Mouse (Mus musculus) C2C12 (cell line): ENCODE measurements around the gene Rhag. TPM values are rescaled to one million over a fixed set of nuclear protein-coding genes. Genes with fewer than 3 reads are reported as not detected.
A peak's percentile ranks its signal among the peaks of the same experiment; 100 is the strongest.

ENCODE experiments used
- H3K27me3 ChIP-seq: one replicate; pipeline ENCODE4 v1.6.1; 2011; ENCODE audit not compliant: control insufficient read depth, insufficient read depth, insufficient read length
- H3K36me3 ChIP-seq: one replicate; pipeline ENCODE4 v1.6.1; 2011; ENCODE audit not compliant: control insufficient read depth, insufficient read depth
- H3K4me3 ChIP-seq: one replicate; pipeline ENCODE4 v1.5.1; 2011; ENCODE audit warnings: mild to moderate bottlenecking, control low read depth; ENCODE audit not compliant: poor library complexity, insufficient read depth, severe bottlenecking
- H3K79me2 ChIP-seq: one replicate; pipeline ENCODE4 v1.6.1; 2011; ENCODE audit not compliant: control insufficient read depth, insufficient read depth
- H3K79me3 ChIP-seq: one replicate; pipeline ENCODE4 v1.6.1; 2011; ENCODE audit warnings: low read depth, control low read depth
- H3ac ChIP-seq: one replicate; pipeline ENCODE3; 2011; ENCODE audit warnings: low read depth; ENCODE audit not compliant: control insufficient read depth, insufficient read length
- CEBPB ChIP-seq: IDR thresholded peaks from one replicate; pipeline ENCODE4 v1.6.1; 2011; ENCODE audit warnings: low read depth, mild to moderate bottlenecking, control low read depth, moderate library complexity
- CTCF ChIP-seq: IDR thresholded peaks from one replicate; pipeline ENCODE4 v1.5.1; 2011; ENCODE audit not compliant: control insufficient read depth, insufficient read depth, insufficient read length
- FOSL1 ChIP-seq: IDR thresholded peaks from one replicate; pipeline ENCODE4 v1.8.0; 2011; ENCODE audit warnings: mild to moderate bottlenecking, low read length; ENCODE audit not compliant: poor library complexity, insufficient read depth, severe bottlenecking
- MAX ChIP-seq: IDR thresholded peaks from one replicate; pipeline ENCODE4 v1.6.1; 2011; ENCODE audit warnings: mild to moderate bottlenecking, control low read depth
- MYOD1 ChIP-seq: IDR thresholded peaks from one replicate; pipeline ENCODE4 v1.6.1; 2011; ENCODE audit warnings: low read depth; ENCODE audit not compliant: control insufficient read depth, insufficient read length
- MYOG ChIP-seq: IDR thresholded peaks from one replicate; pipeline ENCODE4 v1.6.1; 2011; ENCODE audit not compliant: control insufficient read depth, insufficient read length; ENCODE audit errors: extremely low read depth
- USF1 ChIP-seq: IDR thresholded peaks from one replicate; pipeline ENCODE4 v1.6.1; 2011; ENCODE audit warnings: low read depth, mild to moderate bottlenecking, control low read depth, moderate library complexity
- polyA plus RNA-seq: library from polyadenylated mRNA; unstranded; fragments of >200 nt; fragmentation: generic; extraction: Trizol; gene quantifications from one replicate; pipeline ENCODE4 v1.2.1, GENCODE M21; 2012; ENCODE audit warnings: missing spikeins

Gene Rhag
- polyA plus RNA-seq, 1 experiment: not detected

DNA sequence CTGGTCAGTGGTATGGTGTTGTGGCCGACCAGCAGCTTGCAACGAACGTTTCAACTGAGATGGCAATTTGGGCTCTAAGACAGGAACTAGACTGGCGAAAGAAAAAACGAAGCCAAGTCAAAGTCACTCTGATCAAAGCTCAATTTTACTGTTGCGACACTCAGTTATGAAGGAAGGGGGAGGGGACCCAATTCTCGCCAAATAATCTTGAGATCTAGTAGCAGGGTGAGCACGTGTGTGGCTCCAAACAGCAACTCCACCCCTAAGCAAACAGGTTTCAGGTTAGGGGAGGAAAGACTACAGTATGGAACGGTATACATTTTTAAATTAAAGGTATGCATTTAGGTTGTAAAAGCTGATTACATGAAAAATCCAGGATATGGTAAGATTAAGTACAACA, 10.6 kb downstream of the Rhag start:
- TF ChIP-seq MYOD1 (no peak), MYOG (no peak), FOSL1 (no peak), CEBPB (no peak), CTCF (no peak), MAX (no peak), USF1 (no peak)
- Histone ChIP-seq H3K36me3 (no peaks in the 10 kb centered on the region), H3K4me3 (no peak overlapping the region), H3K79me3 (no peaks in the 10 kb centered on the region), H3K79me2 (no peaks in the 10 kb centered on the region), H3K27me3 (no peaks in the 10 kb centered on the region), H3ac (no peak overlapping the region)

DNA sequence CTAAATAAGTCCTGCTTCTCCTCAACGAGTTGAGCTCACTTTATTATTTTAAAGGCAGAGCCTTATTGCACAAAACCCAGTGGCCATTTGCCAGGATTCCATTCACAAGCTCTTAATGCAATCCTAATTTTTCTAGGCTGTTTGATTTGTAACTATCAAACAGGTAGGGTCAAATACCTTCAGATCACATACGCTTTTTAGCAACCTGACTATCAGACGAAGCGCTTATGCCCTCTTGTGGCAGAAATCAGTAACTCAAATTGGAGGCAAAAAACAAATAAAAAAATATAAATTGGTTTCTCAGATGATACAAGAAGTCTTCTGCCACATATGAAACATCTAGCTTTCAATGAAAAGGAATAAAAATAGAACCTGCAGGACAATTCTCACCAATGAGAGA, 12.9 kb downstream of the Rhag start:
- Histone ChIP-seq H3ac (no peak overlapping the region), H3K4me3 (no peak overlapping the region), H3K27me3 (no peaks in the 10 kb centered on the region), H3K79me2 (no peaks in the 10 kb centered on the region), H3K79me3 (no peaks in the 10 kb centered on the region), H3K36me3 (no peaks in the 10 kb centered on the region)
- TF ChIP-seq FOSL1: no peak
- TF ChIP-seq CTCF: no peak
- TF ChIP-seq MYOD1: no peak
- TF ChIP-seq MYOG: no peak
- TF ChIP-seq MAX: no peak
- TF ChIP-seq CEBPB: no peak

- no peak overlapping the region for H3ac ChIP-seq
- H3K27me3 ChIP-seq: no peaks in the 10 kb centered on the region
- no peaks in the 10 kb centered on the region for H3K36me3 ChIP-seq
- H3K79me2 ChIP-seq: no peaks in the 10 kb centered on the region
- no peak overlapping the region for H3K4me3 ChIP-seq
- TF ChIP-seq CEBPB (no peak), CTCF (peak; percentile 9)
- H3K79me3 ChIP-seq: no peaks in the 10 kb centered on the region
Measured at GRCm38 (mm10) chr17:40824549-40824948, 13.6 kb downstream of the Rhag start.

- Histone ChIP-seq H3K36me3 (no peaks in the 10 kb centered on the region), H3K79me3 (no peaks in the 10 kb centered on the region)
- TF ChIP-seq MAX: no peak
- no peak for TF ChIP-seq CTCF
- TF ChIP-seq USF1: no peak
- TF ChIP-seq CEBPB: no peak
- TF ChIP-seq MYOD1: no peak
- no peak for TF ChIP-seq FOSL1
- no peak for TF ChIP-seq MYOG
Measured at GRCm38 (mm10) chr17:40831870-40832269, 20.9 kb downstream of the Rhag start.

GRCm38 (mm10) chr17:40837308-40837707, 26.4 kb downstream of the Rhag start:
- no peaks in the 10 kb centered on the region for H3K79me2 ChIP-seq
- TF ChIP-seq MYOG (no peak), FOSL1 (no peak), CTCF (peak; percentile 4), MYOD1 (no peak), MAX (no peak), USF1 (no peak), CEBPB (no peak)
- H3K27me3 ChIP-seq: no peaks in the 10 kb centered on the region
- H3K4me3 ChIP-seq: no peak overlapping the region
- H3ac ChIP-seq: no peak overlapping the region
- no peaks in the 10 kb centered on the region for H3K36me3 ChIP-seq
- no peaks in the 10 kb centered on the region for H3K79me3 ChIP-seq

More at GRCm38 (mm10) chr17:40831870-40832269, 20.9 kb downstream of the Rhag start:
- Histone ChIP-seq H3K79me2 (no peaks in the 10 kb centered on the region), H3ac (no peak overlapping the region), H3K27me3 (no peaks in the 10 kb centered on the region), H3K4me3 (no peak overlapping the region)

GRCm38 (mm10) chr17:40855065-40855464, 44.1 kb downstream of the Rhag start:
- no peak overlapping the region for H3ac ChIP-seq
- H3K36me3 ChIP-seq: no peaks in the 10 kb centered on the region
- no peak overlapping the region for H3K4me3 ChIP-seq
- TF ChIP-seq CTCF (no peak), MAX (no peak)
- no peaks in the 10 kb centered on the region for H3K79me3 ChIP-seq
- H3K27me3 ChIP-seq: no peaks in the 10 kb centered on the region
- no peaks in the 10 kb centered on the region for H3K79me2 ChIP-seq
